Mouse (Mus musculus) megakaryocyte progenitor cell, adult 5-6 weeks (primary cell): ENCODE data around the gene Nmnat3. TPM values are rescaled to one million over a fixed set of nuclear protein-coding genes. Genes with fewer than 3 reads are reported as not detected.

Experiments used
- total RNA-seq, 2 experiments: library from RNA; stranded (forward) in 1 of 2; stranded (reverse) in 1 of 2; fragments of 157-497, 149-512 nt in 1 of 2; fragments of 200-1000 nt in 1 of 2; gene quantifications; 2 replicates each; pipeline versions ENCODE4 v1.2.3 to v1.2.4; 2015 to 2017

Gene Nmnat3
- total RNA-seq, 2 experiments from 2014 or later, result 16.2 to 22.5 TPM

Other genes with a start within 250 kb of the Nmnat3 start
- 0.95 and 1.8 TPM in 2 replicates for gene Rbp1, start 135.5 kb downstream of the Nmnat3 start, total RNA-seq (2015)
- 0.21 and 0.95 TPM in 2 replicates for gene Rbp1, start 135.5 kb downstream of the Nmnat3 start, total RNA-seq (2017)
- gene Rbp2, start 198.7 kb downstream of the Nmnat3 start, total RNA-seq (2015), result not detected in 2 replicates
- not detected in 2 replicates for gene Rbp2, start 198.7 kb downstream of the Nmnat3 start, total RNA-seq (2017)